Mouse (Mus musculus) granulocyte monocyte progenitor cell, adult 5-6 weeks (primary cell): ENCODE data around the gene Olfr963. TPM values are rescaled to one million over a fixed set of nuclear protein-coding genes. Genes with fewer than 3 reads are reported as not detected.
"Not testable (repeated sequence)": the region's sequence is repeated elsewhere in the genome, so short reads cannot be mapped to it uniquely, and the experiment has no call there.

Experiments used
- ATAC-seq: replicated peaks from 2 replicates; pipeline ENCODE4 v1.8.0; 2016; ENCODE audit warnings: mild to moderate bottlenecking, moderate TSS enrichment, inconsistent platforms; ENCODE audit not compliant: poor library complexity, severe bottlenecking
- total RNA-seq, 2 experiments: library from RNA; stranded (forward) in 1 of 2; stranded (reverse) in 1 of 2; fragments of 200-712, 200-1000 nt in 1 of 2; fragments of >200 nt in 1 of 2; fragmentation: Nextera tagmentation in 1 of 2; gene quantifications; 2 replicates each; pipeline ENCODE4 v1.2.3; 2014 to 2017

Olfr963 gene
- total RNA-seq (2014; fragmentation: Nextera tagmentation): not detected in 2 replicates
- not detected in 2 replicates for total RNA-seq (2017)

DNA sequence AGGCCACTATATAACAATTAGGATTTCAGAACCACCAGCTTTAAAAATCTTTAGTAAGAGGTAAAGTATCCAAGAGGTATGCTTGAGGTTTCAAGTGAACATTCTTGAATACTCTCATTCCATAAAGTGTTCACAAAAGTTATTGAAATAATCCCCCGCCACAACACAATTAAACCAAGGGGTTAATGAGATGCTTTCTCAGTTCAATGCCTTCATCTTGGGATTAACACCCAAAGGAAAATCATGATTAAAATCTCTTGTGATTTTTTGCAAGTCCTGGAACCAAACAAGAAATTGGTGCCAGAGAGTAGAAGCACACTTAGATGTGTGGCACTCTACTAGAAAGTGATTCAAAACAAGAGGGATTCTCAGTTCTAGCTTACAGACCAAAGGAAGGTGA lies at the start of gene Olfr963:
Gene Olfr963 (plus strand): TSS at position 301 of the 400 bp plus-strand sequence.
- no peak for ATAC-seq

DNA sequence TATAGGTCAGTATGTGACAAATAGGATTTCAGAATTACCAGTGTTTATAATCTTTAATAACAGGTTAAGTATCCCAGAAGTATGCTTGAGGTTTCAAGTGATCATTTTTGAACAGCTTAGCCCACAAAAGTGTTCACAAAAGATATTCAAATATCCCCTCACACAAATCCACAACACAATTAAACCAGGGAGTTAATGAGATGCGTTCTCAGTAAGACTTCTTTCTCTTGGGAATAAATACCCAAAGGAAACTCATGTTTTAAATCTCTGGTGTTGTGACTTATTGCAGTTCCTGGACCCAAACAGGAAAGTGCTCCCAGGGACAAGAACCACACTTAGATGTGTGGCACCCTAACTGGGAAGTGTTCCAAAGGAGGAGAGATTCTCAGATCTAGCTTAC lies 45.9 kb upstream of the Olfr963 start, which contains the start of gene Olfr960:
Gene Olfr960 (plus strand): TSS at position 301 of the 400 bp plus-strand sequence.
- no peak for ATAC-seq

DNA sequence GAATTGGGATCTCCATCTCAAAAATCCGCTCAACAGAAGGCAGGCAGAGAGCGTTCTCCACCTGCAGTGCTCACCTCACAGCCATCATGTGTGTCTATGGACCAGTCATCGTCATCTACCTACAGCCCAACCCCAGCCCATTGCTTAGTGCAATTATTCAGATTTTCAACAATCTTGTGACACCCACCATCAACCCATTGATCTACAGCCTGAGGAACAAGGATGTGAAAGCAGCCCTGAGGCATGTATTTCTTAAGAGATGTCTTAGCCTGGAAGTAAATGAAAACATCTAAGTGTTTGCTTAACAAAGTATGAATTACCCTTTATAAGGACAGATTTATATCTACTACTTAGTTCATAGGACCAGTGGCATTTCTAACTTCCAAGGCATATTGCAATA lies 43.2 kb upstream of the Olfr963 start:
- ATAC-seq: peak; percentile 56; the same call in 1 of the 2 replicates

- ATAC-seq: no peak
Measured at GRCm38 (mm10) chr9:39624711-39625110, 42.3 kb upstream of the Olfr963 start.

DNA sequence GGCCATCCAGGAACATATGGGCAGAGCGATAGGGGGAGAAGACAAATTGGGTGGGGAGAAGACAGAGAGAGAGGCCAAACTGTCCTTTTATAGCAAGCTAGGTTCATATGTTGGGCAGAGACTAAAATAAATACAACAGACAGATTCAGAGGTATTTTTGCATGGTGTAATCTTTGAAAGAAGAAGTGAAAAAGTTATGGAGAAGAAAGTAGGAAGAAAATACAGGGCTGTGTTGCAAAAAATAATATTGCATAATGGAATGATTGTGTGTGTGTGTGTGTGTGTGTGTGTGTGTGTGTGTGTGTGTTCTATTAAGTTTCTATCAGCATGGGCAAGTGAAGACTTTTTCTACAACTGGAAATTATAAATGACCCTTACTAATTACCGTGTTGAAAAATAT lies 37.9 kb upstream of the Olfr963 start:
- peak; percentile 93 for ATAC-seq

DNA sequence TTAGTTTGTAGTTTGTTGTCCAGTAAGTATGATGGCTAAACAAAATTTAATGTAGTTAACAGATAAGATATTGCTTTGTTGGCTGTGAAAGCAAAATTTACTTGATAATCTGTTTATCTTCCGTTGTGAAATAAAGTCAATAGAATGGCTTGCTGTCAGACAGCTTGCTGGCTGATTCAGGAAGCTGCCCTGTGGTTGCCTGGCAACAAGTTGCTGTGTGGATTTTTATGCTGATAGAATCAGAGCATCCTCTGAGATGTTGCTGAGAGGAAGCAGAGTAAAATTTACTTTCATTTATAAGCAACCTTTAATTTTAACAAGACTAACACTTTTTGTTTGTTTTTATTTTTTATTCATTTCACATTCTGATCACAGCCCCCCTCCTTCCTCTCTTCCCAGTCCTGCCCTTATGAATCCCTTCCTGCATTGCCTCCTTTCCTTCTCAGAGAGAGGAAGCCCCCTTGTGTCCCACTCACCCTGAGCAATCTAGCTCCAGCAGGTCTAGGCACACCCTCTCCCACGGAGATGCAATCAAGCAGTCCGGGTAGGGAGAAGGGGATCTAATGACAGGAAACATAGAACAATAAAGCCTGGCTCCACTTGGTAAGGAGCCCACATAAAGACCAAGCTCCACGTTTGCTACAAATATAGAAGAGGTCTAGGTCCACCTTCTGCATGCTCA lies 33.0 kb upstream of the Olfr963 start:
- ATAC-seq: no peak

DNA sequence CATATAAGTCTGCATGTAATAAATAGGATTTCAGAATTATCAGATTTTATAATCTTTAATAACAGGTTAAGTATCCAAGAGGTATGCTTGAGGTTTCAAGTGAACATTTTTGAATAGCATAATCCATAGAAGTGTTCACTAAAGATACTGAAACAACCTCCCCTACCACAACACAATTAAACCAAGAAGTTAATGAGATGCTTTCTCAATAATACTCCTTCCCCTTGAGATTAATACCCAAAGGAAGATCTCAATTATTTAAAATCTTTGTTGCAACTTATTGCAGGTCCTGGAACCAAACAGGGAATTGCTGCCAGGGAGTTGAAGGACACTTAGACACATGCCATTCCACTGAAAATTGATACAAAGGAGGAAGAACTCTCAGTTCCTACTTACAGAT lies 22.2 kb upstream of the Olfr963 start, which contains the start of gene Olfr961:
Gene Olfr961 (plus strand): TSS at position 301 of the 400 bp plus-strand sequence.
- ATAC-seq: no peak

GRCm38 (mm10) chr9:39647382-39647781 lies 19.6 kb upstream of the Olfr963 start:
- peak; percentile 48; the same call in 1 of the 2 replicates for ATAC-seq

- ATAC-seq: no peak
Measured at GRCm38 (mm10) chr9:39654756-39655396, 12.1 kb upstream of the Olfr963 start.

GRCm38 (mm10) chr9:39669723-39670122 lies 2.7 kb downstream of the Olfr963 start:
- ATAC-seq: peak; percentile 58; the same call in 1 of the 2 replicates

GRCm38 (mm10) chr9:39674820-39675219 lies 7.8 kb downstream of the Olfr963 start:
- peak; percentile 91 for ATAC-seq

DNA sequence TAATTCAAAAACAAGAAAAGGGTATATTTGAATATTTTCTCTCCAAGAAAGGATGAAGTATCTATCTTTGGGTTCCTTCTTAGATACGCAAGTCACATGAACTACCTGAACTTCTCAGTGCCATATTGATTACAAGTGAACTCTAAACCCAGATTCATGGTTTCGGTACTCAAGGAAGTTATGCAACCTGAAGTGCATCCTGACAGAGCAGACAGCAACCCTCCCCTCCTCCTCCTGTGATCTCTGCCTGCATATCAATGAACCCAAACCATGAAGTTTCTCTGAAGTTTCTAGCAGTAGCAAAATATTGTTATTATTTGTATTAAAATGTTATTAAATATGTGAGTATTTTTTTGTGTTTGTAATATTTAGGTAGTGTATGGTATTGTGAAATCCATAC lies 11.6 kb downstream of the Olfr963 start:
- ATAC-seq: peak; percentile 72

GRCm38 (mm10) chr9:39679280-39679679 lies 12.3 kb downstream of the Olfr963 start:
- ATAC-seq: peak; percentile 66

- ATAC-seq: not testable (repeated sequence)
Measured at GRCm38 (mm10) chr9:39701123-39701522, 34.1 kb downstream of the Olfr963 start.

DNA sequence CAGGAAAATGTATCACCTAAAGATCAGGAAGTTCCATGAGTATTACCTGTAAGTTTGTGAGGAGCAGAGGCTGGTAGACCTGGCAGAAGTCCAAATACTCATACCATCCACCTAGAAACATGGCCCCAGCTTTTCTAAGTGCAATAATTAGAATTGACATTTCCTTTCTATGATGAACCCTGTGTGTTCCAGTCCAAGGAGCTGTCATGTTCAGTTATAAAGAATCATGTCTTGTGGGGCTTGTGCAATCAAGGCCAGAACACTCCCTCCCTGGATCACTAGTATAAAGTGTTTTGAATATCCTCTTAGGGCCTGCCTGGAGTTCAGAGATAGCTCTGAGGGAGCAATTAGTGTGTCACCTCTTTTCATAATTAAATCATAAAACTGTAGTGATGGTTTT lies 40.0 kb downstream of the Olfr963 start, which contains the start of gene Olfr149:
Gene Olfr149 (minus strand): TSS at position 101 of the 400 bp plus-strand sequence.
- no peak for ATAC-seq

DNA sequence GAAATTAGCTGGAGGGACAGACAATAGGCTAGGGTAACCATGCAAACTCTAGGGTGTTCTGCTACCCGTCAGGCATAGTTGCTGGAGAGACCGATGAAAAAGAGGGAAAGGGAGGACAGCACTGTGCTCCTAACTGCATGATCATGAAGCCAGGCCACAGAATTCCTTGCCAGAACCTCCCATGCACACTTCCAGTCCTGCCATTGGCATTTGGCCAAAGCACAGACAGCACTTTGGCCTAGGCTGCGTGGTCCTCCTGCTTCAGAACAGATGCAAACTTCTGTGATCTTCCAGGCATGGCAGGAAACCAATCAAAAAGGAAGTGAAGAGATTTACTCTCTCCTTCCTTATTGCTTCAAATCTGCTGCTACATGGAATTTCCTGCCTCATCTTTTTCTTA lies 42.0 kb downstream of the Olfr963 start:
- no peak for ATAC-seq

DNA sequence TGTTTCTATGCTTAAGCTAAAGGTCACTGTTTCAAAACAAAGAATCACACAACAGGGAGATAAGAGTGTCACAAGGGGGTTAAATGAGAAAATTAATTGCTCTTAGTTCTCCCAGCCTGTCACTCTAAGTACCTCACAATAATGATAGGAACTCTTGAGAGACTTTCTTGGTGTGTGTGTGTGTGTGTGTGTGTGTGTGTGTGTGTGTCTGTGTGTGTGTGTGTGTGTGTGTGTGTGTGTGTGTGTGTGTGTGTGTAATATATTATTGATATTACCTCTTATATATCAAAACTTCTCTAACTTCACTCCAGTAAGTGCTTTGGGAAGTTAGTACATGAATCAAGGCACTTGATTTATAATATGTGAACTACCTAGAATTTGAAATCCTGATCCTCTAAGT lies 44.0 kb downstream of the Olfr963 start, which contains the start of gene Olfr965:
Gene Olfr965 (plus strand): TSS at position 301 of the 400 bp plus-strand sequence.
- no peak for ATAC-seq
